In the genomic region with DNA sequence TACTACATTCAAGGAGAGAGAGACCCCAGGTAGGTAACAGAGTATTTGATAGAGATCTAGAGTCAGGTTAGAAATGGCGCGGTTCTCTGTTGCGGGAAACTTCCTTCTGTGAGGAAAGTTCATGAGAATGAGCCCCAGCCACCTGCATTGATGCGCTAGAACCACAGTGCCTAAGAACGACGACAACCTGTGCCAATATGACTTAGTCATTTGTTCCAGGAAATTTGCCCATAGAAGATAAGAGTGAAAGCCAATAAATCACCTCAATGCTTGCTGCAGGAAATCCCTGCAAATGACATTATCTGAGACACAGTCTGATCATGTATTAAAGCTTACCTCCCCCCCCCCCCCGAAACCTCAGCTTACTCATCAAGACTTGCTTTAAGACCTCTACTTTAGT, we compare ENCODE assay signal across 18 mouse cellular contexts. TPM values are rescaled to one million over a fixed set of nuclear protein-coding genes. Genes with fewer than 3 reads are reported as not detected.
DNase-seq lines count a peak whose midpoint lies in the region; ATAC-seq and TF ChIP-seq lines count a peak whose summit lies in the region.
"Had no signal": no experiment of that assay in that cellular context is flagged by ENCODE, and none has a peak within 500 bp of the region (broad histone marks: within the 10 kb centered on the region; RNA-seq: fewer than 3 reads in every experiment).

No protein-coding gene starts in this region.

- peak; percentile 28; the same call in 1 of the 2 replicates for ATAC-seq in lung, postnatal 0 days
- ATAC-seq in intestine, embryonic 16.5 days: 0 out of 2 replicates have a peak, but pooled peaks have one; percentile 44
- ATAC-seq in stomach, postnatal 0 days (ENCODE audit: low FRiP score, low TSS enrichment): no peak
- ATAC-seq in forebrain, embryonic 12.5 days (ENCODE audit: low FRiP score): no peak

- H3K27ac ChIP-seq in lung, postnatal 0 days (ENCODE audit: low read length): no peak overlapping the region
- no peak overlapping the region for H3K27ac ChIP-seq in intestine, embryonic 16.5 days (ENCODE audit: low read length)
- H3K27ac ChIP-seq in stomach, postnatal 0 days (replicated peaks): no peak overlapping the region
- H3K27ac ChIP-seq in forebrain, embryonic 12.5 days: no peak overlapping the region
- H3K27ac ChIP-seq: embryonic facial prominence, embryonic 15.5 days; forebrain, embryonic 10.5 days; heart, embryonic 13.5 days; hindbrain, embryonic 13.5 days had no signal

- no peak overlapping the region for H3K4me3 ChIP-seq in lung, postnatal 0 days (ENCODE audit: low read depth, low read length)
- no peak overlapping the region for H3K4me3 ChIP-seq in intestine, embryonic 16.5 days (ENCODE audit: low read length)
- no peak overlapping the region for H3K4me3 ChIP-seq in stomach, postnatal 0 days (ENCODE audit: low read depth, low read length)
- no peak overlapping the region for H3K4me3 ChIP-seq in forebrain, embryonic 12.5 days (replicated peaks)
- H3K4me3 ChIP-seq: embryonic facial prominence, embryonic 15.5 days; forebrain, embryonic 10.5 days; heart, embryonic 13.5 days; hindbrain, embryonic 13.5 days; megakaryocyte, embryonic 14.5 days had no signal

- peak; percentile 21 to 54 for DNase-seq in heart, adult 18-20 months
- no peak for DNase-seq in heart, postnatal 4 days
- peak; percentile 8 for DNase-seq in lung, postnatal 0 days (ENCODE audit: low spot score)
- DNase-seq in lung, adult 18-20 months: no peak
- DNase-seq in adrenal gland, postnatal 10 days: peak; percentile 29
- DNase-seq in stomach, postnatal 0 days (ENCODE audit: low spot score): no peak
- DNase-seq: cerebellum, adult 9-11 months; gastrocnemius, postnatal 14 days; kidney, adult 18-20 months; liver; lung, embryonic 14.5 days had no signal

- peak; percentile 62 for TF ChIP-seq EP300 in lung, postnatal 0 days (IDR thresholded peaks at IDR 0.05)
- TF ChIP-seq EP300 in stomach, postnatal 0 days (optimal IDR thresholded peaks at IDR 0.05): no peak

- 60% methylated on average over 7 of the region's 7 CpGs for WGBS in lung, postnatal 0 days
- 67% methylated on average over 7 of the region's 7 CpGs for WGBS in intestine, embryonic 16.5 days
- WGBS in stomach, postnatal 0 days: 66% methylated on average over 7 of the region's 7 CpGs
- WGBS in forebrain, embryonic 12.5 days: 92% methylated on average over 7 of the region's 7 CpGs

- TF ChIP-seq CTCF in lung, postnatal 0 days (IDR thresholded peaks at IDR 0.05): no peak
- no peak for TF ChIP-seq CTCF in stomach, postnatal 0 days (IDR thresholded peaks at IDR 0.05; ENCODE audit: low read depth)

- H3K9me3 ChIP-seq in lung, postnatal 0 days (ENCODE audit: low read length): no peaks in the 10 kb centered on the region
- peaks cover 5% of the 10 kb centered on the region; the same call in 1 of the 2 replicates for H3K9me3 ChIP-seq in intestine, embryonic 16.5 days (ENCODE audit: control insufficient read depth, low read length)
- H3K9me3 ChIP-seq in stomach, postnatal 0 days (ENCODE audit: control insufficient read depth, low read length): peaks cover 3% of the 10 kb centered on the region; the same call in 1 of the 2 replicates
- H3K9me3 ChIP-seq in forebrain, embryonic 12.5 days: peaks cover 5% of the 10 kb centered on the region; the same call in 1 of the 2 replicates
- H3K9me3 ChIP-seq: embryonic facial prominence, embryonic 15.5 days had no signal

- no peak overlapping the region for H3K9ac ChIP-seq in lung, postnatal 0 days (replicated peaks; ENCODE audit: low read depth)
- H3K9ac ChIP-seq in intestine, embryonic 16.5 days (ENCODE audit: low read depth, low read length): no peak overlapping the region
- H3K9ac ChIP-seq in stomach, postnatal 0 days (ENCODE audit: low read length): no peak overlapping the region
- H3K9ac ChIP-seq in forebrain, embryonic 12.5 days: no peak overlapping the region
- H3K9ac ChIP-seq: embryonic facial prominence, embryonic 15.5 days; heart, embryonic 13.5 days; hindbrain, embryonic 13.5 days; lung, embryonic 14.5 days had no signal

- H3K36me3 ChIP-seq in lung, postnatal 0 days (ENCODE audit: insufficient read depth, low read length): no peaks in the 10 kb centered on the region
- H3K36me3 ChIP-seq in intestine, embryonic 16.5 days (ENCODE audit: control insufficient read depth, insufficient read depth, low read length): no peaks in the 10 kb centered on the region
- no peaks in the 10 kb centered on the region for H3K36me3 ChIP-seq in stomach, postnatal 0 days (ENCODE audit: control insufficient read depth, insufficient read depth, low read length)
- no peaks in the 10 kb centered on the region for H3K36me3 ChIP-seq in forebrain, embryonic 12.5 days (replicated peaks)
- H3K36me3 ChIP-seq: embryonic facial prominence, embryonic 15.5 days; forebrain, embryonic 10.5 days; heart, embryonic 13.5 days; hindbrain, embryonic 13.5 days had no signal

- no peaks in the 10 kb centered on the region for H3K27me3 ChIP-seq in lung, postnatal 0 days (replicated peaks; ENCODE audit: insufficient read depth, low read length)
- H3K27me3 ChIP-seq in intestine, embryonic 16.5 days (replicated peaks; ENCODE audit: control insufficient read depth, insufficient read depth, low read length): no peaks in the 10 kb centered on the region
- no peaks in the 10 kb centered on the region for H3K27me3 ChIP-seq in stomach, postnatal 0 days (ENCODE audit: control insufficient read depth, insufficient read depth, low read length)
- H3K27me3 ChIP-seq in forebrain, embryonic 12.5 days: no peaks in the 10 kb centered on the region
- H3K27me3 ChIP-seq: embryonic facial prominence, embryonic 15.5 days; heart, embryonic 13.5 days; hindbrain, embryonic 13.5 days; megakaryocyte, embryonic 14.5 days had no signal

- H3K4me2 ChIP-seq in lung, postnatal 0 days (replicated peaks; ENCODE audit: low read depth, low read length): no peak overlapping the region
- H3K4me2 ChIP-seq in intestine, embryonic 16.5 days (ENCODE audit: low read depth, low read length): no peak overlapping the region
- H3K4me2 ChIP-seq in stomach, postnatal 0 days (replicated peaks; ENCODE audit: low read depth): no peak overlapping the region
- H3K4me2 ChIP-seq in forebrain, embryonic 12.5 days: no peak overlapping the region
- H3K4me2 ChIP-seq: embryonic facial prominence, embryonic 15.5 days; heart, embryonic 13.5 days; hindbrain, embryonic 13.5 days; lung, embryonic 14.5 days had no signal

- no peaks in the 10 kb centered on the region for H3K4me1 ChIP-seq in lung, postnatal 0 days (ENCODE audit: insufficient read depth, low read depth, low read length)
- no peaks in the 10 kb centered on the region for H3K4me1 ChIP-seq in intestine, embryonic 16.5 days (ENCODE audit: control insufficient read depth, insufficient read depth, low read length)
- H3K4me1 ChIP-seq in stomach, postnatal 0 days (replicated peaks; ENCODE audit: control insufficient read depth, insufficient read depth): no peaks in the 10 kb centered on the region
- no peaks in the 10 kb centered on the region for H3K4me1 ChIP-seq in forebrain, embryonic 12.5 days
- H3K4me1 ChIP-seq: embryonic facial prominence, embryonic 15.5 days; forebrain, embryonic 10.5 days; heart, embryonic 13.5 days; hindbrain, embryonic 13.5 days had no signal

RNA-seq across cellular contexts. Expression of a gene that starts 38.0 kb away (rescaled TPM):
- total RNA-seq in heart, adult 18-20 months (2021): 10 to 100 TPM; 18.1 to 23.1 TPM
- 10 to 100 TPM; 24.9 to 25.8 TPM for total RNA-seq in heart, postnatal 4 days (2021)
- polyA plus RNA-seq in lung, postnatal 0 days (2015; fragmentation: Nextera tagmentation; extraction: Ambion mirVana): 16.8 and 18.4 TPM in 2 replicates
- 10 to 100 TPM; 29.7 to 37.4 TPM for total RNA-seq in adrenal gland, postnatal 10 days (2021)
- polyA plus RNA-seq in intestine, embryonic 16.5 days (2015; fragmentation: Nextera tagmentation; extraction: Ambion mirVana): 12.8 and 14.8 TPM in 2 replicates
- 6.1 and 6.4 TPM in 2 replicates for polyA plus RNA-seq in stomach, postnatal 0 days (2015; fragmentation: Nextera tagmentation; extraction: Ambion mirVana)
- 40.2 and 45.2 TPM in 2 replicates for polyA plus RNA-seq in forebrain, embryonic 12.5 days (2016; fragmentation: Nextera tagmentation; extraction: Ambion mirVana)

Comparison
In these comparisons a context has a peak if more than half of its experiments do, and no peak if none do; other contexts are left out.
1. DNase-seq: peak in heart, adult 18-20 months (2 of 2), lung, postnatal 0 days (single experiment) and adrenal gland, postnatal 10 days (single experiment); none in heart, postnatal 4 days (single experiment), lung, adult 18-20 months (0 of 2) and stomach, postnatal 0 days (single experiment).
2. ATAC-seq: peak in lung, postnatal 0 days (single experiment) and intestine, embryonic 16.5 days (single experiment); none in stomach, postnatal 0 days (single experiment) and forebrain, embryonic 12.5 days (single experiment).